Mouse (Mus musculus) heart, adult 11 months (tissue): ENCODE data around the gene Kcnk6.

Source experiments
- DNase-seq: peaks from one replicate; pipeline ENCODE4 v3.0.0; 2022

Kcnk6 gene

DNA sequence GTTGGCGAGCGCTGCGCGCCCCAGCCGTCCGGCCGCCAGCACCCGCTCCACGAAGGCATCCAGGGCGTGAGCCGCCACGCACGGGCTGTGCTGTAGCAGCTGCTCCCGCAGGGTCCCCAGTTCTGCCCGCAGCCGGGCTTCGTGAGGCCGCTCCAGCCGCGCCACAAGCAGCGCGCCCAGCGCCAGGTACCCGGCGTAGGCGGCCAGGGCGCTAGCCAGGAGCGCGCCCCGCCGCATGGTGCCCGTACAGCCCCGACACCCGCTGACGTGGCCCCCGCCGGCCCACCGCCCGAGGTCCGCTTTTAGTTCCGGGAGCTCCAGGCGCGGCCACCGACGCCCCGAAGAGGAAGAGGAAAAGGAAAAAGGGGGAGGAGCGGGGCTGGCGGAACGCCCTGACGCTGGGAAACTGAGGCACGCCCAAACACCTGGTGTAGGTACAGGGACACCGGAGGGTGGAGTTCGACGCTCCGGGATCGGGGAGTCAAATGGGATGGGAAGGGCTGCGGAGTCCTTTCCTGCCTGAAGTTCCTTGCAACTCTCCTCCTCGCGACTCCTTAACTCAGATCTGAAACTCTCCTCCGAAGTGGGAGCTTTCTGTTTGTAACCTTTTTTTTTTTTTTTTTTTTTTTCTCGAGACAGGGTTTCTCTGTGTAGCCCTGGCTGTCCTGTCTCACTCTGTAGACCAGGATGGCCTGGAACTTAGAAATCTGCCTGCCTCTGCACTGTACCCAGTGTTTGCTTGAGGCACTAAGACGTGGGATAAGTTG, at the start of gene Kcnk6:
Gene Kcnk6 (minus strand): TSS at position 269 of the 767 bp plus-strand sequence.
- DNase-seq, result peak; percentile 98

DNA sequence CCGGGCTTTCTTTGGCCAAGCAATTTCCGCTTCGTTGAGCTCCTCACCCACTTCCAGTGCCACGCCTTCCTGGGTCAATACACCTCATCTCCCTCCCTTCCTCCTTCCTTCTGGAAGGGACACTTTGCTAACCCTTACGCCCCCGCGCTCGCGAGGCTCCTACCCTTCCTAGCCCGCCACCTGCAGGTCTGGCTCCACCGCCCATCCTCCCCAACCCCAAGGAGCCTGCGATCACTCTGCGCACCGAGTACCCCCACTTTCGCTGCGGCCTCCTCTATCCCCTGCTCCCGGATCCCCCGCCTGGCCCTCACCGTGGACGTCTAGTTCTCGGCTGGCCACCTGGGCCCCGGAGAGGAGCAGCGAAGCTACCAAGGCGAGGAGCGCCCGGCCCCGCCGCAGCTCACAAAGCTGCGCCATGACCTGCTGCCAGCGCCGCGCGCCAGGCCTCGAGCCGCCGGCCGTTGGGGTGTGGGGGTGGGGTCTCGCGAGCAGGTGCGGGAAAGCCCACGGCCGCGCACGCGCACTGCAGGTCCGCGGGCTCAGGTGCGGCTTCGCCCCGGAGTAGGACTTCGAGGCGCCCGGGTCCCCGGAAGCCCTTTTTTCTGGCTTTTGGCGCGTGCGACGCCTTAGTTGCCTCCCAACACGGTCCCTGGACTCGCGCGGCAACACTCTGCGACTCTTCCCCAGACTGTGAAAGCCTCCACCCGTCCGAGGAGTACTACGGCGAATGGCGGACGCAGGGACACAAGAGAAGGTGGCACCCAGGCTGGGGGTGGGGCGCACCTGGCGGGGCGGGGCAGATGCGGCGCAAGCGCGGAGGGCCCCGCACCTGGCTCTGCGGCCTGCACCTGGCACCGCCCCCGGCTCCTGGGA, 49.1 kb upstream of the Kcnk6 start, which contains the start of gene Spint2:
Gene Spint2 (minus strand): TSS at position 712 of the 873 bp plus-strand sequence.
- DNase-seq, result peak; percentile 95

DNA sequence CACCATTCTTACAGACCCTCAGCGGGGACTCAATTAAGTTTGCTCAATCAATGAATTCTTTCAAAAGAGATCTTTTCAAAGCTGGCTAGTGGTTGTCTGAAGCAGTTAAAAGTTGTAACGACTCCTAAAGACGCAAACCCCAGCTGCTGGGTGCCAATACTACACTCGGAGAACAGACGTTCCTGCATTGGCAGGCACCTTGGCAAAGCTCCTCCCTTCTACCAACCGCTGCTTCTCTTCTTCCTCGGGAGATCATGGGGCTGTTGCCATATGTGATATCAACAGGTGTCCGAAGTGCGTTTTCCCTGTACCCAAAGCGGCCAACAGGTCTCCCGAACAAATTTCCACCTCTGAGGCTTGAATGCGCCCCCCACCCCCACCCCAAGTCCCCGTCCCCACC, 48.5 kb upstream of the Kcnk6 start:
- no peak for DNase-seq

DNA sequence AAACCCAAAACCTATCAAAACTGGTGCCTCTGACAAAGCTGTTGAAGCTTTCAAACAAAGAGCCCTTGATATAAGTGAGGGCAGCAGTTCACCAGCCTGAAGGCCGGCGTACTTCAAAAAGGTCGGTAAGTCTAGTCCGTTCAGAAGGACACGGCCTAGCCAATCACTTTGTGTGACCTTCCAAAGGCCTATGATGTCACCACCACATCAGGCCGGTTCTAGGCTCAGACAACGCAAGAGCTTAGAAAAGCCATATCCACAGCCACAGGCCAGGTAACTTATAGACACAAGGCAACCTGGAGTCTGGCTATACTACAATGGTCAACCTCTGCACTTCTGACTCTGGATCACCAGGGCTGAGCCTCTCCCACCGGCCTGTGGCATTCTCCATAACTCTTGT, 47.6 kb upstream of the Kcnk6 start:
- DNase-seq, result peak; percentile 80

DNA sequence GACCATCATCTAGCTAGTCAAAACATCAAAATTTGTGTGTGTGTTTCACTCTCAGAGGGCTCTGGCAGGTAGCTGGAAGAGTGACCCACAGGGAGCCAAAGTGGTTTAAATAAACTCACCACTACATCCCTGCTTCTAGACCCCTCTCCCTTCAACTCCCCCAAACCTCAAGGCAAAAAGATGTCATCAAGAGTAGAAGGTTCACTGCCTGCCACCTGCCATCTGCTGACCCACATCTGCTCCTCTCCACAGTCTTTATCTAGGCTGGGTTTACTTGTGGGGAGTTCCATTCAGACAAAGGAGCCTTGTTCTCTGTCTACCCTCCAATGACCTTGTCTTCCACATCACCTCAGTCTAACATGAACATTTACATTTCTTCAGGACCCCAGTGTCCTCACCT, 46.9 kb upstream of the Kcnk6 start:
- DNase-seq, result no peak

DNA sequence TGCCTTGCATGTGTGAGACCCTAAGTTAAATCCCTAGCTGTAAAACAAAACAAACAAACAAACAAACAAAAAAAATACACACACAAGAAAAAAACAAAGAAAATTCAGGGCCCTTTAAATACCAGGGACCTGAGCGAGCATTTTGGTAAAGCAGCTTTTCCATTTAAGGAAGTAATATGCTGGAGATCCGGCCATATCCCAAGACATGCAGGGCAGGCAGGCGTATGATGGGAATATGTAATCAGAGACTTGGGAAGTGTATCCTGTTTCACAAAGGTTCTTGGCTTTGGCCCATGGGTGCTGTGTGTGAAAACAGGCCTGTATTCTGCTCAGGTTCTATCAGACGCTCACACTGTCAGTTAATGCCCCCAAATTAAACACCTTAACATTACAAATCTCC, 45.2 kb upstream of the Kcnk6 start:
- DNase-seq, result no peak

DNA sequence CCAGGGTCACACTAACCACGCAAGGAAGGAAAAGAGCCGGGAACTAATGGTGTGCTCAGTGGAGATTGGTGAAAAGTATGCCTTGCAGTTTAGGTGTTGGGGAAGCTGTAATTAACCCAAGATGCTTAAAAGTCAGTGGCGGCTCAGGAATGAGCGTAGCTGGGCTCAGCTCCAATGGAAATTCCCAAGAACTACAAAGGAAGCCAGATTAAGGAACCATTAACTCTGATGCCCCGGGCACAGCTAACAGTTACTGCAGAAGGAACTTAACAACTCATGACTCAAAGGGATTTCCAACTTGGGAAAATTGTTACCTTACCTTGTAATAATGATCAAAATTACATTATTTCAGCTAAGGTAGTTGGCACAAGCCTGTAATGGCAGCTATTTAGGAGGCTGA, 44.4 kb upstream of the Kcnk6 start:
- DNase-seq, result no peak

DNA sequence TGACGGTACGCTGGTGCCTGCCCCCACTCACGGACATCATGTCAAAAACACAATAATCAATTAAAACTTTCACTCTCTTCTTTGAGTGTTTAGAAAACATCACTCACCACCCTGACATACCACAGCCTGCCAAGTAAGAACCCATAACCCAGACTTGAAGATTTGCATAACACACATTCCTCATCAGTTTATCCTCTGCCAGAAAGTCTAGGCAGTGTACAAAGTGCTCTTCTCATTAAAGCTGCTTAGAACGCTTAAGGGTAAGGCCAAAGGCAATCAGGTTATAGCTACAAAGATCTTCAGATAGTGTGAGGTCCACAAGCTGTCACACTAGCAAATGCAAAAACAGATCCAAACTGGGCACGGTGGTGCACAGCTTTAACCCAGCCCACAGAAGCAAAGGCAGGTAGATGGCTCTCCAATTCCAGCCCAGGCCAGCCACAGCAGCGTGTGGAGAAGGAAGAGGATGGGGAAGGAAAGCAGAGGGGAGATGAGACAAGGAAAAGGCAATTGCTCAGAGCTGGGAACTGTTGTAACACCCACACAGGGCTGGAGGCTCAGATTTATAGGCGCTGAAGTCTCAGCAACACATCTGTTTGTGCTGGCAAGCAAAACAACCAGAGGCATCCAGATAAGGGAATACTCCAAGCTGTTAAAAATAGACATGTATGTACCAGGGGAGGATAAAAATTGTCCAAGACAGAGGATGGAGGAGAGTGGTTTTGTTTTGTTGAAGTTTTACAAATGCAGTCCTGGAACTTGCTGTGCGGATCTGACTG, 39.6 kb upstream of the Kcnk6 start:
- peak; percentile 90 for DNase-seq

DNA sequence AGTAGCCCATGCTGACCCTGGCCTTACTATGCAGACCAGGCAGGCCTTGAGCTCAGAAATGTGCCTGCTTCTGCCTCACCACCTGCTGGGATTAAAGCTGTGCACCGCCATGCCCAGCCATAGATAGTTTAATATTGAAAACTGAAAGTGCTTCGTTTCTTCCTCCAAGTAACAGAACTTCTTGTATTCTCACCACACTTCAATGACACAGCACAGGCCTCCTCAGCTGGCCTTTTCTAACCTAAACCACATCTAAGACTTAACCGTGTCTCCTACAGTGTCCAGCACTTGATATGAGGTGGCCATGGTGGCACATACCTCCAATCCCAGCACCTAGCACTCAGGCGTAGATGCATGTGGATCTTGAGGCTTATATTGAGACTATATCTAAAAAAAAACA, 38.1 kb upstream of the Kcnk6 start:
- no peak for DNase-seq

DNA sequence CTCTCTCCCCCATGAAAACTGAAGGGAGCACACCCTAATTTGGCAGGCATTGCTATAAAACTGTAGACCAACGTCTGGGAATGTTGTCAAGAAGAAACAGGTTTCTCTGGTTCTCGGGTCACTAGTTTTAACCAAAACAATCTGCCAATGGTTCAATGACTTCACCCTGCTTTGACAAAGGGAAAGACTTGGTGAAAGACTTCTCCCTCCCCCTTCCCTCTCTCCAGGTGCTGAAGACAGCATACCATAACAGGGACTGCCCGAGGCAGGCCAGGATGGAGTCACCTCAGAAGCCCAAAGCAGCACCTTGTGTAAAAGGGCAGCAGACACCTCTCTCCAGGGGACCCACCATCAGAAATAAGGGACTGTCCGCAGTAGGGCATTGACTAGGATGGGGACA, 34.6 kb upstream of the Kcnk6 start:
- DNase-seq, result no peak

DNA sequence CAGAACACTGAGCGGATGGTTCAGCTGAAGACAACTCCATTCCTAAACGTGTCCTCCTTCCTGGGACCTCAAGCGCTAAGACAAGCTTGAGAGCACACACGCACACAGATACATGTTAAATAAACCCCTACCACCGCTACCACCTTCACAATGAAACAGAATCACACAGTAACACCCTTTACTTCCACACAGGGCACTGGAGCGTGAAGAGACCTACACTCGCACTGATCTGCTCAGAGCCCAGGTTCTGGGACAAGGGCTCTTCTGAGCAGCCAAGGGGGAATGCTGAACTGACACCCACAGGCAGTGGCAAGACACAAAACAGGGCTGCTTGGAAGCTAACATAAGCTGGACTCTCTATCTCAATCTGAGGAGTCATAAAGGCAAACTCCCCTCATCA, 33.3 kb upstream of the Kcnk6 start:
- no peak for DNase-seq

DNA sequence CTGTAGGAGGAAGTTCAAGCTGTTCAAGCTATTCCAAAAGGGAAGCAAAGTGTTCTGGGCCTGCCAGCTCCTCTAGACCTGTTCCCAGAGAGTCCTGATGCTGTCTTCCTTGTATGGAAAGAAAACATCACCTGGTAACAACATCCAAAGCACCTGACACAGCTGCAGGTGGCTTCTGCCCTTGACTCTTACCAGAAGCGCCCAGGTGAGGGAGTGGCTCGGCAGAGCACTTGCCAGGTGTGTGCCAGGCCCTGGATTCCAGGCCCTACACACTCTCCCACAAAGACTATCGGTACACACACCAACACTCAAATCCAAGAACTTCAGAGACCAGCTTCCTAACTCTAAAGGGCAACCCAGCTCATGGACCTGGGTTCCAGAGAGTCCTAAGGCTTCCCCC, 31.5 kb upstream of the Kcnk6 start:
- DNase-seq, result no peak

DNA sequence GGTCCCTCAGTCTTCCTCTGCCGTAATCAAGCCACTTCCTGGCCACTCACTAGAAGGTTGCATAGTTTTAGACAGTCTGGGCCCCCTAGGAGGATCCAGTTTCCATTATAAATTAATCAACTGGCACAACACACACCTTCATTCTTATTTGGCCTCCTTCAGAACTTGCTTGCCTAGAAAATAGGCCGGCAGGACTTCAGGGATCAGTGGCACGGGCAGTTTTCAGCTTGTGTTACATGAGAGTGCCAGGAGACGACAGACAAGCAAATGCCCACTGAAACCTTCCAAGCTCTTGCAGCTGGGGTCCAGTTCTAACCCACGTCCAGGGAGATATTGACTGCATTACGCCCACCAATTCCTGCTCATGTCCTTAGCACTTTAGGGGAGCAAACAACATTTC, 29.8 kb upstream of the Kcnk6 start:
- DNase-seq, result no peak

DNA sequence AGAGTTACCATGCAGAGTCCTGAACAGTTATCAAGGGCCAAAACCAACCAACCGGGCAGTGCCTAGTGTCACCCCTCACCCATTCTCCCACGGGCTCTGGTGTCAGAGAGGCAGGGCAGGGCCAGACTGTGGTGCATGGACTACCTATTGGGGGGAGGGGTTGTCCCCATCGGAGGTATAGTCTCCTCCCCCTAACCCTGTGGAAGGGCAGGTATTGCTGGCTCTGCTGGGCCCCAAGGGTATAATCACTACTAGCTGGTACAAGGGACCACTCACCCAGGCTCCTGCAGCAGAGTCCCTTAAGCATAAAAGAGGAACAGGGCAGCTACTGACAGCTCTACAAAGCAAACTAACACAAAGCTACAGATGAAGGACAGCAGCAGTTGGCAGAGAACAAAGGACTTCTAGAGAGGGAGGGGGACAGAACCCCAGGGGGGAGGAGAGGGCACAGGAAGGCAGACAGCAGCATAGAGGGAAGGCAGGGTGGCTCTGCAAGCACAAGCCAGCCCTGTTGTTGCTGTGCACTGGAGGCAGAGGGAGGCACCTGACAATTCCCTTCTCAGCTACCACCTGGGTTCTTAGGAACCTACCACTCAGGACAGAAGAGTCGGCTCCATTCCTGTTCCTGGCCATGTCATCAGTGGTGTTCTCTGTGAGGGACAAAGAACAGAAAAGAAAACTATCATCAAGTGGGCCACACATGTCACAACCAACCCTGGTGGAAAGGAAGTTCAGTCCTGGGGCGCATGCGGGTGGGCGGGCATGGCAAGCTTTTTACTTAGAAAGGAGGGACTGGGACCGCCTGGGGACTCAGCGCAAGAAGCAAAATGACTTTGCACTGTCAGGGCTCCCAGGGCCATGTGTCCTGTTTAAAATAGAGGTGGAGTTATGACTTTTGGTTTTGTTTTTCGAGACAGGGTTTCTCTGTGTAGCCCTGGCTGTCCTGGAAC, 27.7 kb upstream of the Kcnk6 start:
- DNase-seq, result no peak

DNA sequence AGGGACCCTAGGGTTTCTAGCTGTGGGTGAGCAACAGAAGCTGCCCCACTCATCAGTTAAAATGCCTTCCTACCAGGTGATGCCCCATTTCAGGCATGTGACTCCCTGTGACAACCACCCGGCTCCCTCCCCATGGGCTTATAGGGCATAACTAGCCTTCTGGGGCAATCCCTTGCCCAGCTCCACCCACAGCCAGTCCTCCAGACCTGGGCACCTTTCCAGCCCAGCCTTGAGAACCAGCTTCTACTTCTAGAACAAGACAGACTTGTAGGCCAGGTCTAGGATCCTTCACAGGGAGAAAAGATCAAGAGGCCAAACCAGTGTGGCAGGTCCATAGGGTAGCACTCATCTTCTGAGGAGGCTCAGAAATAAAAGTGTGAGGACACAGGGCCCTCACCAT, 25.1 kb upstream of the Kcnk6 start:
- peak; percentile 85 for DNase-seq

DNA sequence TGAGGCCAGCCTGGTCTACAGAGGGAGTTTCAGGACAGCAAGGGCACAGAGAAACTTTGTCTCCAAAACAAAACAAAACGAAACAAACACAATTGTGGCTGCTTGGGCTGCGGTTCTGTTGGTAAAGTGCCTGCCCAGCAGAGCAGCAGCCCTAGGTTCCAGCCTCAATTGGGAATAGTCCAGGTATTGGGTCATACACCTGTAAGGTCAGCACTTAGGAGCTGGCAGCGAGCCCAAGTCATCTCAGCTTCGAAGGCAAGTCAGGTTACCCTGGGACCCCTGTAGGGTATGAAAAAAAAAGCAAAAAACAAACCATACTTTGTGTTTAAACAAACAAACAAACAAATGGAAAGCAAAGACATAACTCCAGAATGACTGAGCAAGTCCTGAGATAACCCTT, 23.6 kb upstream of the Kcnk6 start:
- no peak for DNase-seq

DNA sequence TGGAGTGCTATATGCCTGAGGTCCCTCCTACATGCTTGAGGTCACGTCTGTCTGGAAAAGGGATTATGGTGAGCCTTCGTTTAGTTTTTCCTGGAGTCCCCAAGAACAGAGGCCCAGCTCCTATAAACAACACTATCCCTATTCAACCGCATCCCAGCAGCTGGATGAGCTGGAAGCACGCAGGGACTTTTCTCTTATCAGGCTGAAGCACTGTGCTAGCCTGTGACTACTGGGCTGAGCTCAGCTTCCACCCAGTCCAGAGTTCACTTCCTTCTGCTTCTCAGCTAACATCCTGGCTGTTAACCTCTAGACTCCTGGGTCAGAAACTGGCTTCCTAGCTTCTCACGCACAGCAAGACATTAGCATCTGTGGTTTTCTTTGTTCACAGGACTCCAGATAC, 21.5 kb upstream of the Kcnk6 start:
- peak; percentile 94 for DNase-seq

DNA sequence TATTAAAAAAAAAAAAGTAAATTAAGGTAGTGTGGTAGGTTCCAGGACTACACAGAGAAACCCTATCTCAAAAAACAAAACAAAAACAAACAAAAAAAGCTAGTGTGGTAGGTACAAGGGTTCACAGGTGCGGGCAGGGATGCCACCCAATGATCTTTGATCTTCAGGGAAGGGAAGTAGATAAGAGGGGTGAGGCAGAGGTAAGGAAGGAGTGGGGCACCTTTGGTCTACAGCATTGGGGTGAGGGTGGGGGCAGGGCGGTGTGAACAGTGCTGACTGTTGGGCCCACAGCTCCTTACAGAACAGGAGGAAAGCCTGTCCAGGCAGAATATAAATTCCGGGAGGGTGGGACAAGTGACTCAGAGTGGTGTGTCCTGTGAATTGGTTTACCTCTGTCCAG, 18.9 kb upstream of the Kcnk6 start:
- DNase-seq, result peak; percentile 83

DNA sequence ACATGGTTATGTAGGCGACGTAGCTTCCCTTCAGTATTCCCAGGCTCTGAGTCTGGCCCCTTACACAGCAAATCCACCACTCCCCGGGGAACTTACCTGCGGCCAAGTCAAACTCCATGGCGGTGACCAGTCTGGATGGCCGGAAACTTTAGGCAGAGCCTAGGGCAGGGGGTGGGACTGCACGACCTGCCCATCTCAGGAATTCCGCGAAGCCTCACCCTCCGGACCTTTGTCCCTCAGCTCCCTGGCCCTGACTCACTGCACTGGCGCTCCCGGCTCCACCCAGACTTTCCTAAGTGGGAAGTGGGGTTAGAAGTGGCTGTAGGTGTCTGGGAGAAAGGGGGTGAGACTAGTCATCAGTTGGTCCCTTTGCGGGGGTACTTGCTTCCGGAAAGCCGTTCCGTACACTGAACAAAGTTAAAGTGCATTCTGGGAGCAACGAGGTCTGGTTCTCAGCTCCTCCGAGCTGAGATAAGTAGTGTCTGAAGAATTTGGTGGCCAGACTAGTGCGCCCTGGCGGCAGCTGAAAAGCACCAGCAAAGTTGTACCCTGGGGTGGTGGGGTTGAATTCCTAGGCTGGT, 16.0 kb upstream of the Kcnk6 start, which contains the start of gene 2200002D01Rik:
Gene 2200002D01Rik (minus strand): TSS at position 206 of the 581 bp plus-strand sequence.
- peak; percentile 96 for DNase-seq

DNA sequence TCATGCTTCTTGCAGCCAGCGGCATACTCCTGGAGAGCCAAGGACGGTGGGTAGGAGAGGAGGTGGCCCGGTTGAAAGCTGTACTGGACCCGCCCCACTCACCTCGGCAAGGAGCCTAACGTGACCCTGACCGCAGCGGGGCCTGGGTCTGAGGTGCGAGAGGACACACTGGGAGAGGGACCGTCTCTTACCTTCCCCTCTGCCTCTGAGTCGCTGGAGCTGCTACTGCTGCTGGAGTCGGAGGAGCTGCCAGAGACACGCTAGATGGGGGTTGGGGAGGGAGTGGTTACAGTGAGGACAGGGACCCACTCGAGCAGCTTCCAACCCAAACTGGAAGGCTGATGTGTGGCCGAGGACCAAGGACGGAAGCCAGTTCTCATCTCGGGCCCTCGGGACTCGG, 15.4 kb upstream of the Kcnk6 start:
- peak; percentile 95 for DNase-seq

DNA sequence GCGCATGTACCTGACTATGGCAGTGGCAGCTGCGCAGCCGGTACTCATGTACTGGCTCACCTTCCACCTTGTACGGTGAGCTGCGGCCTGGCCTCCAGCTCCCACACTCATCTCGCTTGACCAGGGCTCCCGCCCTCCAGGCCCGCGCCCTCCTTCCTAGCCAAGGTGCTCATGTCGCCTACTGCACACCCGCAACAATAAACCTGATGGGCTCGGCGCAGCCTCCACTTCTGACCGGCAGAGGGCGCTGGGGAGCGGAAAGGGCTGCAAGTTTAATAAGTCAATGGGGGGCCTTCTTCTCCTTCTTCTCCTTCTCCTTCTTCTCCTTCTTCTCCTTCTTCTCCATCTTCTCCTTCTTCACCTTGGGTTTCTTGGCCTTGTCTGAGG, 15.0 kb upstream of the Kcnk6 start:
- peak; percentile 96 for DNase-seq
